Mouse (Mus musculus) left cerebral cortex, adult 6 months (tissue): Measurements from ENCODE around the gene Spryd4. TPM values are rescaled to one million over a fixed set of nuclear protein-coding genes. Genes with fewer than 3 reads are reported as not detected.

ENCODE experiments used
- long read RNA-seq, 2 experiments: library from polyadenylated mRNA; unstranded; transcript quantifications; one replicate each; pipeline ENCODE4 v2.0.0; 2019 to 2020
- polyA plus RNA-seq: library from polyadenylated mRNA; unstranded; fragments of <200 nt; fragmentation: Nextera tagmentation; gene quantifications from 2 replicates; pipeline ENCODE4 v1.2.3, GENCODE M21; 2021

Gene Spryd4
- polyA plus RNA-seq: 9.1 and 11.8 TPM in 2 replicates
- long read RNA-seq, experiment 1, transcript Spryd4-201 (2 exons, 1,583 nt): major isoform, 46 of 49 reads
- long read RNA-seq, experiment 1, partial matches to known transcripts: 3 of 49 reads
- long read RNA-seq, experiment 1, other reads (novel, unspliced or antisense): 0 of 49 reads
- long read RNA-seq, experiment 2, transcript Spryd4-201 (2 exons, 1,583 nt): major isoform, 14 of 15 reads
- long read RNA-seq, experiment 2, partial matches to known transcripts: 0 of 15 reads
- long read RNA-seq, experiment 2, other reads (novel, unspliced or antisense): 1 of 15 reads

GRCm38 (mm10) chr10:128211390-128212108 is at the start of gene Spryd4:
Gene Spryd4 (minus strand): TSS chr10:128211807.

GRCm38 (mm10) chr10:128253677-128254255 is 42.2 kb upstream of the Spryd4 start, which contains the start of gene Apon:
Gene Apon (plus strand): TSS chr10:128254096.

GRCm38 (mm10) chr10:128231697-128232419 is 20.3 kb upstream of the Spryd4 start, which contains the start of gene Timeless:
Gene Timeless (plus strand): TSS chr10:128232065.

GRCm38 (mm10) chr10:128225538-128225937 is 13.9 kb upstream of the Spryd4 start, which contains the start of gene Mip:
Gene Mip (plus strand): TSS chr10:128225838.

GRCm38 (mm10) chr10:128194024-128194550 is 17.5 kb downstream of the Spryd4 start, which contains the start of gene Gls2:
Gene Gls2 (plus strand): TSS chr10:128194457.

GRCm38 (mm10) chr10:128179989-128180388 is 31.6 kb downstream of the Spryd4 start, which contains the start of gene Rbms2:
Gene Rbms2 (minus strand): TSS chr10:128180297.

Other genes starting within 250 kb of the Spryd4 start
- not detected in 2 replicates for gene Hsd17b6, start 204.2 kb downstream of the Spryd4 start, polyA plus RNA-seq
- gene Prim1, start 196.6 kb downstream of the Spryd4 start, polyA plus RNA-seq: 9.5 and 9.8 TPM in 2 replicates
- 767 and 841 TPM in 2 replicates for gene Naca, start 176.2 kb downstream of the Spryd4 start, polyA plus RNA-seq
- gene Ptges3, start 152.9 kb downstream of the Spryd4 start, polyA plus RNA-seq: 207 and 248 TPM in 2 replicates
- 1,781 and 2,018 TPM in 2 replicates for gene Atp5b, start 128.5 kb downstream of the Spryd4 start, polyA plus RNA-seq
- 3.8 and 4.4 TPM in 2 replicates for gene Baz2a, start 120.2 kb downstream of the Spryd4 start, polyA plus RNA-seq
- gene Rbms2, start 31.5 kb downstream of the Spryd4 start, polyA plus RNA-seq: 3.7 and 5.3 TPM in 2 replicates
- 24.5 and 25.7 TPM in 2 replicates for gene Gls2, start 17.4 kb downstream of the Spryd4 start, polyA plus RNA-seq
- gene Mip, start 14.0 kb upstream of the Spryd4 start, polyA plus RNA-seq: not detected in 2 replicates
- gene Timeless, start 20.3 kb upstream of the Spryd4 start, polyA plus RNA-seq: 3.0 and 4.9 TPM in 2 replicates
- not detected in 2 replicates for gene Apon, start 42.3 kb upstream of the Spryd4 start, polyA plus RNA-seq
- gene Apof, start 56.9 kb upstream of the Spryd4 start, polyA plus RNA-seq: 0.09 TPM in 1 of 2 replicates, not detected in the other
- 5.0 and 5.3 TPM in 2 replicates for gene Stat2, start 58.8 kb upstream of the Spryd4 start, polyA plus RNA-seq
- 0.15 TPM in 1 of 2 replicates, not detected in the other for gene Il23a, start 86.9 kb upstream of the Spryd4 start, polyA plus RNA-seq
- 2.5 and 2.8 TPM in 2 replicates for gene Pan2, start 91.5 kb upstream of the Spryd4 start, polyA plus RNA-seq
- gene Cnpy2, start 110.7 kb upstream of the Spryd4 start, polyA plus RNA-seq: 113 and 142 TPM in 2 replicates
- gene Cs, start 125.9 kb upstream of the Spryd4 start, polyA plus RNA-seq: 189 and 199 TPM in 2 replicates
- 20.7 and 55.1 TPM in 2 replicates for gene Coq10a, start 157.2 kb upstream of the Spryd4 start, polyA plus RNA-seq
- gene Ankrd52, start 165.3 kb upstream of the Spryd4 start, polyA plus RNA-seq: 5.9 and 11.9 TPM in 2 replicates
- gene Slc39a5, start 189.4 kb upstream of the Spryd4 start, polyA plus RNA-seq: 0.25 and 0.39 TPM in 2 replicates
- gene Nabp2, start 199.7 kb upstream of the Spryd4 start, polyA plus RNA-seq: 98.0 and 168 TPM in 2 replicates
- 67.9 and 86.2 TPM in 2 replicates for gene Rnf41, start 199.8 kb upstream of the Spryd4 start, polyA plus RNA-seq
- 61.2 and 108 TPM in 2 replicates for gene Smarcc2, start 247.4 kb upstream of the Spryd4 start, polyA plus RNA-seq